Comparison of ENCODE assay signal across 7 mouse cellular contexts in genomic region chr6:17281757-17282092, GRCm38 (mm10). TPM values are rescaled to one million over a fixed set of nuclear protein-coding genes. Genes with fewer than 3 reads are reported as not detected.
DNase-seq lines count a peak whose midpoint lies in the region; ATAC-seq lines count a peak whose summit lies in the region.

No protein-coding gene starts in this region.

- peak; percentile 42 for ATAC-seq in forebrain, embryonic 15.5 days (replicated peaks)
- peak; percentile 52 for ATAC-seq in intestine, embryonic 15.5 days
- peak; percentile 48 for ATAC-seq in midbrain, embryonic 15.5 days (replicated peaks)

- no peak overlapping the region; the same call in 1 of the 2 replicates for H3K27ac ChIP-seq in forebrain, embryonic 15.5 days (replicated peaks)
- peak overlapping the region; percentile 65; the same call in 1 of the 2 replicates for H3K27ac ChIP-seq in intestine, embryonic 15.5 days
- no peak overlapping the region for H3K27ac ChIP-seq in midbrain, embryonic 15.5 days

- WGBS in forebrain, embryonic 15.5 days: 33% methylated on average over 8 of the region's 8 CpGs
- 18% methylated on average over 8 of the region's 8 CpGs for WGBS in intestine, embryonic 15.5 days
- 23% methylated on average over 8 of the region's 8 CpGs for WGBS in midbrain, embryonic 15.5 days

- peak overlapping the region; percentile 46 for H3K4me3 ChIP-seq in forebrain, embryonic 15.5 days
- H3K4me3 ChIP-seq in intestine, embryonic 15.5 days (replicated peaks): peak overlapping the region; percentile 53
- peak overlapping the region; percentile 63 for H3K4me3 ChIP-seq in midbrain, embryonic 15.5 days

- H3K27me3 ChIP-seq in forebrain, embryonic 15.5 days: no peaks in the 10 kb centered on the region
- H3K27me3 ChIP-seq in intestine, embryonic 15.5 days (replicated peaks): no peaks in the 10 kb centered on the region
- peaks cover 5% of the 10 kb centered on the region; the same call in 1 of the 2 replicates for H3K27me3 ChIP-seq in midbrain, embryonic 15.5 days (replicated peaks)

- H3K9ac ChIP-seq in forebrain, embryonic 15.5 days (replicated peaks): no peak overlapping the region
- H3K9ac ChIP-seq in intestine, embryonic 15.5 days: peak overlapping the region; percentile 56; the same call in 1 of the 2 replicates
- no peak overlapping the region for H3K9ac ChIP-seq in midbrain, embryonic 15.5 days

- H3K4me1 ChIP-seq in forebrain, embryonic 15.5 days: peaks cover 6% of the 10 kb centered on the region
- 0 out of 2 replicates have a peak, but pooled peaks cover 5% of the 10 kb centered on the region for H3K4me1 ChIP-seq in intestine, embryonic 15.5 days (replicated peaks)
- H3K4me1 ChIP-seq in midbrain, embryonic 15.5 days: peaks cover 6% of the 10 kb centered on the region; the same call in 1 of the 2 replicates

- no peaks in the 10 kb centered on the region for H3K36me3 ChIP-seq in forebrain, embryonic 15.5 days
- no peaks in the 10 kb centered on the region for H3K36me3 ChIP-seq in intestine, embryonic 15.5 days
- no peaks in the 10 kb centered on the region for H3K36me3 ChIP-seq in midbrain, embryonic 15.5 days (replicated peaks)

- DNase-seq in right cerebral cortex, adult 2 months (ENCODE audit: low spot score in 2 of 2): peak; percentile 3 to 17
- no peak for DNase-seq in right cerebral cortex, postnatal 10 days (ENCODE audit: low spot score in 2 of 2)
- no peak for DNase-seq in embryo, embryonic 9.5 days (ENCODE audit: extremely low spot score)
- no peak for DNase-seq in urinary bladder, postnatal 10 days (ENCODE audit: low spot score)

- H3K9me3 ChIP-seq in forebrain, embryonic 15.5 days: no peaks in the 10 kb centered on the region
- no peaks in the 10 kb centered on the region for H3K9me3 ChIP-seq in intestine, embryonic 15.5 days
- H3K9me3 ChIP-seq in midbrain, embryonic 15.5 days: no peaks in the 10 kb centered on the region

- H3K4me2 ChIP-seq in forebrain, embryonic 15.5 days (replicated peaks): peak overlapping the region; percentile 86
- H3K4me2 ChIP-seq in intestine, embryonic 15.5 days (replicated peaks): peak overlapping the region; percentile 92
- peak overlapping the region; percentile 95 for H3K4me2 ChIP-seq in midbrain, embryonic 15.5 days

RNA-seq across cellular contexts. Expression of gene Cav2, which starts 0.7 kb away (rescaled TPM):
- 10.9 and 12.0 TPM in 2 replicates for polyA plus RNA-seq in forebrain, embryonic 15.5 days (2015; fragmentation: Nextera tagmentation; extraction: Ambion mirVana)
- polyA plus RNA-seq in intestine, embryonic 15.5 days (2015; fragmentation: Nextera tagmentation; extraction: Ambion mirVana): 21.5 and 23.2 TPM in 2 replicates
- 12.0 and 13.4 TPM in 2 replicates for polyA plus RNA-seq in midbrain, embryonic 15.5 days (2015; fragmentation: Nextera tagmentation; extraction: Ambion mirVana)

RNA-seq across cellular contexts. Expression of gene Cav1, which starts 24.4 kb away (rescaled TPM):
- 30.1 and 32.3 TPM in 2 replicates for polyA plus RNA-seq in forebrain, embryonic 15.5 days (2015; fragmentation: Nextera tagmentation; extraction: Ambion mirVana)
- polyA plus RNA-seq in intestine, embryonic 15.5 days (2015; fragmentation: Nextera tagmentation; extraction: Ambion mirVana): 178 and 201 TPM in 2 replicates
- 25.5 and 26.8 TPM in 2 replicates for polyA plus RNA-seq in midbrain, embryonic 15.5 days (2015; fragmentation: Nextera tagmentation; extraction: Ambion mirVana)

Comparison
In these comparisons a context has a peak if more than half of its experiments do, and no peak if none do; other contexts are left out.
1. DNase-seq: peak in right cerebral cortex, adult 2 months (2 of 2); none in right cerebral cortex, postnatal 10 days (0 of 2), embryo, embryonic 9.5 days (single experiment) and urinary bladder, postnatal 10 days (single experiment).
2. Peak in every context shown above with its lines, with median percentiles within 50 percentile points of each other: ATAC-seq, H3K4me2 ChIP-seq and H3K4me3 ChIP-seq.